Mouse (Mus musculus) lung, adult 2 months (tissue): Measurements from ENCODE around the gene Trove2. TPM values are rescaled to one million over a fixed set of nuclear protein-coding genes. Genes with fewer than 3 reads are reported as not detected.
"Not testable (repeated sequence)": the region's sequence is repeated elsewhere in the genome, so short reads cannot be mapped to it uniquely, and the experiment has no call there.

Experiments used
- DNase-seq: peaks from one replicate; pipeline ENCODE4 v3.0.0; 2022
- H3K4me1 ChIP-seq: fragments of 200-500 bp; 2 replicates; pipeline ENCODE4 v1.6.1; 2011; ENCODE audit warnings: low read length; ENCODE audit not compliant: control insufficient read depth, insufficient read depth
- H3K4me3 ChIP-seq: fragments of 200-500 bp; replicated peaks from 2 replicates; pipeline ENCODE3; 2011; ENCODE audit warnings: low read depth, mild to moderate bottlenecking, control low read depth, low read length; ENCODE audit errors: extremely low read depth
- CTCF ChIP-seq: fragments of 200-500 bp; IDR thresholded peaks from 2 replicates; pipeline ENCODE4 v1.5.1; 2011; ENCODE audit warnings: mild to moderate bottlenecking, low read length, control low read depth; ENCODE audit not compliant: insufficient read depth
- POLR2A ChIP-seq: fragments of 200-500 bp; IDR thresholded peaks from 2 replicates; pipeline ENCODE4 v1.6.1; 2011; ENCODE audit warnings: low read depth, mild to moderate bottlenecking, control low read depth, low read length, borderline replicate concordance; ENCODE audit errors: extremely low read depth
- WGBS: fragments of 180-500 bp; shearing (Covaris S2); methylation state at CpG from one replicate; pipeline ENCODE4 v1.1.7; 2018; 5-methylcytosine and 5-hydroxymethylcytosine counted together
- polyA plus RNA-seq: library from polyadenylated mRNA; depleted of rRNA; stranded (reverse); fragments of >200 nt; gene quantifications from 2 replicates; pipeline ENCODE4 v1.2.3, GENCODE M21; 2012

Trove2 gene
- polyA plus RNA-seq, 1 experiment: 5.1 TPM

- Histone ChIP-seq H3K4me1 (no peaks in the 10 kb centered on the region), H3K4me3 (no peak overlapping the region)
- 85% methylated on average over 10 of the region's 10 CpGs for WGBS
- TF ChIP-seq CTCF: no peak
- no peak for TF ChIP-seq POLR2A
- DNase-seq: no peak
These were observed 36.3 kb downstream of the Trove2 start for GRCm38 (mm10) chr1:143740581-143740980.

- DNase-seq: peak; percentile 87
- Histone ChIP-seq H3K4me1 (no peaks in the 10 kb centered on the region), H3K4me3 (peak overlapping the region; percentile 75)
- WGBS: under 1% methylated on average over 71 of the region's 71 CpGs
- TF ChIP-seq POLR2A: peak; percentile 62; the same call in 1 of the 2 replicates
- no peak for TF ChIP-seq CTCF
These were observed 37.2 kb downstream of the Trove2 start for GRCm38 (mm10) chr1:143739361-143740350.

DNA sequence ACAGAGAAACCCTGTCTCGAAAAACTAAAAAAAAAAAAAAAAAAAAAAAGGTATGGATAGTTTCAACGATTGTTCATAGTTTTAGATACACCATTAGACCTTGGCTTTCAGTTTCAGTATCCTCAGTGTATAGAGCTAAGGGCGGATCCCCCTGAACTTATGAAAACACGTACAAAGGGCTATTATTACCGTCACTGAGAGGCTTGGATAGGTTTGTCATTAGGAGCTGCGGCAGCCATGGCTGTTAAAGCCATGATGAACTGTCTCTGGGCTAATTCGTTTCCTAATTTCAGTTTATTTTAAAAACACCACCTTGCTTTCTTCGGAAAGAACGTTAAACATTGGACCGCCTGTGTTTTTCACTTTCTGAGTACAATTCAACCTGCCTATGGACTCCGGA, 38.1 kb downstream of the Trove2 start:
- Histone ChIP-seq H3K4me1 (no peaks in the 10 kb centered on the region), H3K4me3 (peak overlapping the region; percentile 75)
- WGBS: 9% methylated on average over 11 of the region's 11 CpGs
- peak; percentile 8 for DNase-seq
- TF ChIP-seq POLR2A (no peak), CTCF (no peak)

GRCm38 (mm10) chr1:143733914-143734410, 42.9 kb downstream of the Trove2 start:
- 79% methylated on average over 5 of the region's 5 CpGs for WGBS
- H3K4me1 ChIP-seq: no peaks in the 10 kb centered on the region
- DNase-seq: no peak

GRCm38 (mm10) chr1:143731691-143732090, 45.2 kb downstream of the Trove2 start:
- DNase-seq: no peak

More at GRCm38 (mm10) chr1:143733914-143734410, 42.9 kb downstream of the Trove2 start:
- no peak overlapping the region for H3K4me3 ChIP-seq
- no peak for TF ChIP-seq POLR2A
- TF ChIP-seq CTCF: no peak

DNA sequence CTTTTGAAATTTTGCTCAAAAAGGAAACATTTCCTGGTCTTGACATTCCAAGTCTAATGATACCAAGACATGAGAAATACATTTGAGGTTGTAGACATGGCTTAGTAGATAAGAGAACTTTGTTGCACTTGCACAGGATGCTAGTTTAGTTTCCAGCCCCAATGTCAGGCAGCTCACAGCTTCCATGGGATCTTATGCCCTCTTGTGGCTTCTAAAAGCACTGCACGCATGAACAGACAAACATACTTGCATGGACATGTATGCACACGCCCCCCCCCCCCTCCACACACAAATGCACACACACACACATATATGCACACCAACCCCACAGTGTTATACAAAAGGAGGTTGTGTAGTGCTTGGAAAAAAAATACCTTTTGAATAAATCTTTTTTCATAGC, 46.0 kb downstream of the Trove2 start:
- WGBS: 67% methylated on average over 2 of the region's 2 CpGs

More at GRCm38 (mm10) chr1:143731691-143732090, 45.2 kb downstream of the Trove2 start:
- H3K4me3 ChIP-seq: no peak overlapping the region
- no peaks in the 10 kb centered on the region for H3K4me1 ChIP-seq
- TF ChIP-seq POLR2A: no peak
- no peak for TF ChIP-seq CTCF
- 63% methylated on average over 4 of the region's 4 CpGs for WGBS

DNA sequence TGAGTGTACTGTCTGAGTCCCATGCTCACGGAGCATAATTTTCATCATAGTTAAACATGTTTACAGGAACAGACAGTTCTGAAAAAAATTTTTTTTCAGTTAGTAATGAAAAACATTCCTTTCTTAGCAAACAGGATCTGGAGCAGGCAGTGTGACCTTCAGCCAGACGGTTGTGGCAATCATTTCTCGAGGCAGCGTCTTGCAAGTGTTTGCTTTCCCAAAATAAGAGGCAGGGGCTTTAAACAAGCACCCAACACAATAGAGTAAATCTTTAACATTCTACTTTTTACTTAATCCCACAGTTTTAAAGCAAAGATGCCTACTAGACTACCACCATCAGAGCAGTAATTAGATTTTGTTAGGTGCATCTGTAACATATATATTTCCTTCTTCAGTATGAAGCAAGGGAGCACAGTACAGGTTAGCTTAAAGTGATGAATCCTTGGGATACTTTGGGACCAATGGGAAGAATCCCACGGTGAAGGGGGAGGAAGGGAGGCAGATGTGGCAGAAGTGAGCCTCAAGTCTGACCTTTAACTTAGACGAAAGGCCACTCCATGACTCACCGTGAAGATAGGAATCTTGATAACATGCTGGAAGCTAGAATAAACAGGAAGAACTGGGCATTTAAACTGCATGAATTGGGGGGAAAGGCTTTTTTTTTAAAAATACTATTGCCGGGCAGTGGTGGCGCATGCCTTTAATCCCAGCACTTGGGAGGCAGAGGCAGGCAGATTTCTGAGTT, 49.0 kb downstream of the Trove2 start:
- H3K4me1 ChIP-seq: no peaks in the 10 kb centered on the region
- DNase-seq: no peak
- TF ChIP-seq CTCF (no peak), POLR2A (no peak)
- 39% methylated on average over 9 of the region's 9 CpGs for WGBS
- H3K4me3 ChIP-seq: no peak overlapping the region

More for the DNA sequence above, 46.0 kb downstream of the Trove2 start:
- no peak overlapping the region for H3K4me3 ChIP-seq
- TF ChIP-seq CTCF (0 out of 2 replicates have a peak, but pooled peaks have one; percentile 14), POLR2A (no peak)
- H3K4me1 ChIP-seq: no peaks in the 10 kb centered on the region
- no peak for DNase-seq

- TF ChIP-seq POLR2A: no peak
- TF ChIP-seq CTCF: no peak
- 79% methylated on average over 5 of the region's 5 CpGs for WGBS
- H3K4me3 ChIP-seq: no peak overlapping the region
- H3K4me1 ChIP-seq: no peaks in the 10 kb centered on the region
- DNase-seq: no peak
These were observed 52.3 kb downstream of the Trove2 start for GRCm38 (mm10) chr1:143724456-143725064.

DNA sequence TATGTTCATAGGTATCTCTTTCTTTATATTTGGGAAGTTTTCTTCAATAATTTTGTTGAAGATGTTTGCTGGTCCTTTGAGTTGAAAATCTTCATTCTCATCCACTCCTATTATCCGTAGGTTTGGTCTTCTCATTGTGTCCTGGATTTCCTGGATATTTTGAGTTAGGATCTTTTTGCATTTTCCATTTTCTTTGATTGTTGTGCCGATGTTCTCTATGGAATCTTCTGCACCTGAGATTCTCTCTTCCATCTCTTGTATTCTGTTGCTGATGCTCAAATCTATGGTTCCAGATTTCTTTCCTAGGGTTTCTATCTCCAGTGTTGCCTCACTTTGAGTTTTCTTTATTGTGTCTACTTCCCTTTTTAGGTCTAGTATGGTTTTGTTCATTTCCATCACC, 60.8 kb downstream of the Trove2 start, which contains the start of gene Glrx2:
TSS of gene Glrx2 (plus strand) at position 301 of the 400 bp plus-strand sequence.
- not testable (repeated sequence) for H3K4me3 ChIP-seq, H3K4me1 ChIP-seq, DNase-seq
- no CpG with 5 or more reads among the region's 2 CpGs for WGBS
